Mouse (Mus musculus) C2C12 (cell line): ENCODE results near the gene Cfap100. TPM values are rescaled to one million over a fixed set of nuclear protein-coding genes. Genes with fewer than 3 reads are reported as not detected.

Experiments used
- H3K27me3 ChIP-seq: one replicate; pipeline ENCODE4 v1.6.1; 2011; ENCODE audit not compliant: control insufficient read depth, insufficient read depth, insufficient read length
- H3K36me3 ChIP-seq: one replicate; pipeline ENCODE4 v1.6.1; 2011; ENCODE audit not compliant: control insufficient read depth, insufficient read depth
- H3K4me3 ChIP-seq: one replicate; pipeline ENCODE4 v1.5.1; 2011; ENCODE audit warnings: mild to moderate bottlenecking, control low read depth; ENCODE audit not compliant: poor library complexity, insufficient read depth, severe bottlenecking
- H3K79me2 ChIP-seq: one replicate; pipeline ENCODE4 v1.6.1; 2011; ENCODE audit not compliant: control insufficient read depth, insufficient read depth
- H3K79me3 ChIP-seq: one replicate; pipeline ENCODE4 v1.6.1; 2011; ENCODE audit warnings: low read depth, control low read depth
- H3ac ChIP-seq: one replicate; pipeline ENCODE3; 2011; ENCODE audit warnings: low read depth; ENCODE audit not compliant: control insufficient read depth, insufficient read length
- CEBPB ChIP-seq: IDR thresholded peaks from one replicate; pipeline ENCODE4 v1.6.1; 2011; ENCODE audit warnings: low read depth, mild to moderate bottlenecking, control low read depth, moderate library complexity
- CTCF ChIP-seq: IDR thresholded peaks from one replicate; pipeline ENCODE4 v1.5.1; 2011; ENCODE audit not compliant: control insufficient read depth, insufficient read depth, insufficient read length
- FOSL1 ChIP-seq: IDR thresholded peaks from one replicate; pipeline ENCODE4 v1.8.0; 2011; ENCODE audit warnings: mild to moderate bottlenecking, low read length; ENCODE audit not compliant: poor library complexity, insufficient read depth, severe bottlenecking
- MAX ChIP-seq: IDR thresholded peaks from one replicate; pipeline ENCODE4 v1.6.1; 2011; ENCODE audit warnings: mild to moderate bottlenecking, control low read depth
- MYOD1 ChIP-seq: IDR thresholded peaks from one replicate; pipeline ENCODE4 v1.6.1; 2011; ENCODE audit warnings: low read depth; ENCODE audit not compliant: control insufficient read depth, insufficient read length
- MYOG ChIP-seq: IDR thresholded peaks from one replicate; pipeline ENCODE4 v1.6.1; 2011; ENCODE audit not compliant: control insufficient read depth, insufficient read length; ENCODE audit errors: extremely low read depth
- USF1 ChIP-seq: IDR thresholded peaks from one replicate; pipeline ENCODE4 v1.6.1; 2011; ENCODE audit warnings: low read depth, mild to moderate bottlenecking, control low read depth, moderate library complexity
- polyA plus RNA-seq: library from polyadenylated mRNA; unstranded; fragments of >200 nt; fragmentation: generic; extraction: Trizol; gene quantifications from one replicate; pipeline ENCODE4 v1.2.1, GENCODE M21; 2012; ENCODE audit warnings: missing spikeins

The Cfap100 gene
- polyA plus RNA-seq, 1 experiment: 0.02 TPM

- peaks cover 10% of the 10 kb centered on the region for H3K27me3 ChIP-seq
- H3K4me3 ChIP-seq: no peak overlapping the region
- no peak for TF ChIP-seq CTCF
- no peak for TF ChIP-seq MYOG
- no peak for TF ChIP-seq FOSL1
- no peak for TF ChIP-seq MYOD1
- TF ChIP-seq CEBPB: no peak
- TF ChIP-seq USF1: no peak
- TF ChIP-seq MAX: no peak
- no peaks in the 10 kb centered on the region for H3K79me3 ChIP-seq
- H3ac ChIP-seq: no peak overlapping the region
- no peaks in the 10 kb centered on the region for H3K79me2 ChIP-seq
- H3K36me3 ChIP-seq: no peaks in the 10 kb centered on the region
Observed at GRCm38 (mm10) chr6:90436192-90436907, 7.8 kb upstream of the Cfap100 start.

DNA sequence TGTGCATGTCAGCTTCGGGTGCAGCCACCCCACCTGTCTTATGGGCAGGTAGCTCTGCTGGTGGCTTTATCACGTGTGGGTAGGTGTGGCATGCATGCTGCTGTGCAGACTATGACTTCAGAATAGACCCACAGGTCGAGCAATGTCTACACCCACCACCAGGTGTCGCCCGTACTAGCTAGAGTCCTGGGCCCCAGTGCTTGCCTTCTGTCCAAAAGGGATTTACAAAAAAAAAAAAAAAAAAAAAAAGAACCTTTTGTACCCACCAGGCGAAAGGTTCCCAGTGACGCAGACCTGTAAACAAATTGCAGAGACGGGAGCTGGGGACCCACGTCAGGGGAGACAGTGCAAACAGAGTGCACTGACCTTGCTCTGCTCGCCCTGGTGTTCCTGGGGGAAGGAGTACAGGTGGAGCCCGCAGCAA is 6.6 kb upstream of the Cfap100 start:
- no peaks in the 10 kb centered on the region for H3K79me3 ChIP-seq
- no peaks in the 10 kb centered on the region for H3K79me2 ChIP-seq
- TF ChIP-seq FOSL1 (no peak), CTCF (peak; percentile 57), CEBPB (no peak), MYOG (no peak), MYOD1 (no peak), USF1 (no peak), MAX (no peak)
- H3K36me3 ChIP-seq: no peaks in the 10 kb centered on the region
- H3ac ChIP-seq: no peak overlapping the region
- H3K27me3 ChIP-seq: peaks cover 10% of the 10 kb centered on the region
- no peak overlapping the region for H3K4me3 ChIP-seq

GRCm38 (mm10) chr6:90434687-90435086 is 6.1 kb upstream of the Cfap100 start:
- Histone ChIP-seq H3K27me3 (peaks cover 10% of the 10 kb centered on the region), H3ac (no peak overlapping the region), H3K36me3 (no peaks in the 10 kb centered on the region), H3K79me3 (no peaks in the 10 kb centered on the region), H3K4me3 (no peak overlapping the region), H3K79me2 (no peaks in the 10 kb centered on the region)
- no peak for TF ChIP-seq USF1
- TF ChIP-seq CEBPB: no peak
- TF ChIP-seq FOSL1: no peak
- TF ChIP-seq MYOG: no peak
- TF ChIP-seq MYOD1: no peak
- TF ChIP-seq MAX: no peak
- TF ChIP-seq CTCF: no peak

DNA sequence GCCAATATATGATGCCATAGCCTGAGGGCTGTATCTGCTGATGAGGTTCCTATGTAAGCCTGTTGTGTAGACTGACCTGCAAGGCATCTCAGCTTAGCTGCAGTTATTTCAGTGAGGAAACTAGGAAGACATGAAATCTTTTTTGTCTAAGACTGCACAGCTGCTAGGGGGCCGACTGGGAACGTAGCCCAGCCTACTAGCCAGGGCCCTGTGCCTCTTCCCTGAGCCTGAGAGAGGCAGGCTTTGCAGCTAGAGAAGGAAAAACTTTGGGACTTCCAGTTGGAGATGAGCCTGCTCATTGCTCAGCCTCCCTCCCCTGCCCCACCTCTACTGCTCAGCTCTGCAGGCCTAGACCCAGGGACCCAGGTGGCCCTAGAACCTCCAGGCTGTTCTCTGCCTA is 2.9 kb upstream of the Cfap100 start:
- no peaks in the 10 kb centered on the region for H3K79me2 ChIP-seq
- TF ChIP-seq MYOG (no peak), USF1 (no peak), MAX (no peak)
- no peak overlapping the region for H3ac ChIP-seq

GRCm38 (mm10) chr6:90429911-90430310 is 1.3 kb upstream of the Cfap100 start:
- no peak for TF ChIP-seq MYOG
- TF ChIP-seq MAX: no peak
- no peak for TF ChIP-seq USF1
- no peak for TF ChIP-seq CTCF
- TF ChIP-seq FOSL1: no peak
- no peak for TF ChIP-seq MYOD1
- TF ChIP-seq CEBPB: no peak
- H3K4me3 ChIP-seq: no peak overlapping the region
- no peaks in the 10 kb centered on the region for H3K79me3 ChIP-seq
- H3K36me3 ChIP-seq: no peaks in the 10 kb centered on the region
- H3K79me2 ChIP-seq: no peaks in the 10 kb centered on the region
- peaks cover 11% of the 10 kb centered on the region for H3K27me3 ChIP-seq
- H3ac ChIP-seq: no peak overlapping the region

More for the DNA sequence above, 2.9 kb upstream of the Cfap100 start:
- H3K27me3 ChIP-seq: peaks cover 16% of the 10 kb centered on the region
- no peaks in the 10 kb centered on the region for H3K36me3 ChIP-seq
- no peaks in the 10 kb centered on the region for H3K79me3 ChIP-seq
- no peak overlapping the region for H3K4me3 ChIP-seq

DNA sequence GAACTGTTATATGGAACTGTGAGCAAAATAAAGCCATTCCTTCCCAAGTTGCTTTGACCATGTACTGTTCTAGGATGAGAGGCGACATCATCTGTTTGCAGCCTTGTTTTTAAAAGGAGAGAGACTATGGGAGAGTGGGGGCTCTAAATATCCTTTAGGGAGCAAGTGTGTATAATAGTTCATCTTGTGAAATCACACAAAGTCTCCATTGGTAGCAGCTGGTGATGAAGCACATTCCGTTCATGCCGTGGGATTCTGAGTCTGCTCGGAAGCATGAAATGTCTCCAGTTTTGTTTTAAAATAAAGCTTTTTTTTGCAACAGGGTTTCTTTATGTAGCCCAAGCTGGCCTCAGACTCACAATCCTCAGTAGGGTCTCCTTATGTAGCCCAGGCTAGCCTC is 2.6 kb downstream of the Cfap100 start:
- Histone ChIP-seq H3K4me3 (no peak overlapping the region), H3K27me3 (peaks cover 8% of the 10 kb centered on the region)
- no peak for TF ChIP-seq MYOG

More for the DNA sequence above, 2.6 kb downstream of the Cfap100 start:
- no peaks in the 10 kb centered on the region for H3K79me3 ChIP-seq
- no peaks in the 10 kb centered on the region for H3K79me2 ChIP-seq
- no peaks in the 10 kb centered on the region for H3K36me3 ChIP-seq
- H3ac ChIP-seq: no peak overlapping the region
